Mouse (Mus musculus) CH12F3 (cell line): ENCODE results near the gene Rps13.

ENCODE experiments used
- in situ Hi-C: fragments of 300-500 bp; cut with MboI; formaldehyde crosslinking; loops from 2 replicates; pipeline ENCODE4 v1.14.3; 2020; ENCODE audit warnings: low sequenced_read_pairs

Rps13 gene

GRCm38 (mm10) chr7:116294961-116295360 is 39.0 kb downstream of the Rps13 start:
- in situ Hi-C loops, result no loop called here

GRCm38 (mm10) chr7:116292377-116292776 is 41.6 kb downstream of the Rps13 start:
- in situ Hi-C loops, result no loop called here

GRCm38 (mm10) chr7:116290559-116290958 is 43.4 kb downstream of the Rps13 start:
- in situ Hi-C loops, result no loop called here

GRCm38 (mm10) chr7:116288996-116289395 is 45.0 kb downstream of the Rps13 start:
- in situ Hi-C loops, result no loop called here

GRCm38 (mm10) chr7:116287959-116288358 is 46.0 kb downstream of the Rps13 start:
- in situ Hi-C loops, result no loop called here

- in situ Hi-C loops, result no loop called here
Observed at GRCm38 (mm10) chr7:116286611-116287355, 47.2 kb downstream of the Rps13 start.

GRCm38 (mm10) chr7:116286173-116286572 is 47.8 kb downstream of the Rps13 start:
- in situ Hi-C loops, result no loop called here

- in situ Hi-C loops, result no loop called here
Observed at GRCm38 (mm10) chr7:116285216-116285615, 48.8 kb downstream of the Rps13 start.

- in situ Hi-C loops, result no loop called here
Observed at GRCm38 (mm10) chr7:116282755-116283154, 51.2 kb downstream of the Rps13 start.
